Mouse (Mus musculus) intestine, embryonic 14.5 days (tissue): ENCODE measurements around the gene Cenpf. TPM values are rescaled to one million over a fixed set of nuclear protein-coding genes. Genes with fewer than 3 reads are reported as not detected.

ENCODE experiments used
- ATAC-seq: fragments of 200-750 bp; cut with Nextera tagmentation; replicated peaks from 2 replicates; pipeline ENCODE4 v1.8.0; 2017; ENCODE audit warnings: low read depth, moderate number of reproducible peaks, moderate TSS enrichment, moderate library complexity; ENCODE audit not compliant: low FRiP score, low TSS enrichment
- DNase-seq: peaks from one replicate; pipeline ENCODE4 v3.0.0-alpha.2; 2018; ENCODE audit warnings: low spot score
- H3K27ac ChIP-seq: fragments of 300-500 bp; sonication (generic); 2 replicates; pipeline ENCODE4 v1.5.1; 2014; ENCODE audit warnings: low read depth, mild to moderate bottlenecking, control low read depth
- H3K27me3 ChIP-seq: fragments of 300-500 bp; sonication (generic); replicated peaks from 2 replicates; pipeline ENCODE4 v1.6.1; 2014; ENCODE audit warnings: low read length, control low read depth; ENCODE audit not compliant: control insufficient read depth, insufficient read depth
- H3K36me3 ChIP-seq: fragments of 300-500 bp; sonication (generic); 2 replicates; pipeline ENCODE4 v1.6.1; 2014; ENCODE audit warnings: low read length, control low read depth; ENCODE audit not compliant: control insufficient read depth, insufficient read depth
- H3K4me1 ChIP-seq: fragments of 300-500 bp; sonication (generic); replicated peaks from 2 replicates; pipeline ENCODE4 v1.6.1; 2014; ENCODE audit warnings: low read length, control low read depth, mixed read lengths; ENCODE audit not compliant: control insufficient read depth, insufficient read depth
- H3K4me2 ChIP-seq: fragments of 300-500 bp; sonication (generic); 2 replicates; pipeline ENCODE4 v1.6.1; 2014; ENCODE audit warnings: low read length
- H3K4me3 ChIP-seq: fragments of 300-500 bp; sonication (generic); 2 replicates; pipeline ENCODE4 v1.5.1; 2014; ENCODE audit warnings: low read depth, low read length, control low read depth, mixed read lengths
- H3K9ac ChIP-seq: fragments of 300-500 bp; sonication (generic); 2 replicates; pipeline ENCODE4 v1.6.1; 2014; ENCODE audit warnings: mild to moderate bottlenecking, low read length
- H3K9me3 ChIP-seq: fragments of 300-500 bp; sonication (generic); 2 replicates; pipeline ENCODE4 v1.6.1; 2016; ENCODE audit warnings: low read length, control low read depth; ENCODE audit not compliant: control insufficient read depth
- WGBS: fragments of 180-500 bp; shearing (Covaris S2); extraction: QIAGEN DNeasy Blood & Tissue Kit; methylation state at CpG from one replicate; pipeline ENCODE4 v1.1.7; 2014; 5-methylcytosine and 5-hydroxymethylcytosine counted together
- polyA plus RNA-seq: library from polyadenylated mRNA; unstranded; fragments of >200 nt; fragmentation: Nextera tagmentation; extraction: Ambion mirVana; gene quantifications from 2 replicates; pipeline ENCODE4 v1.2.1, GENCODE M21; 2014

Cenpf gene
- polyA plus RNA-seq, 1 experiment from 2014 or later = 70.6 TPM

DNA sequence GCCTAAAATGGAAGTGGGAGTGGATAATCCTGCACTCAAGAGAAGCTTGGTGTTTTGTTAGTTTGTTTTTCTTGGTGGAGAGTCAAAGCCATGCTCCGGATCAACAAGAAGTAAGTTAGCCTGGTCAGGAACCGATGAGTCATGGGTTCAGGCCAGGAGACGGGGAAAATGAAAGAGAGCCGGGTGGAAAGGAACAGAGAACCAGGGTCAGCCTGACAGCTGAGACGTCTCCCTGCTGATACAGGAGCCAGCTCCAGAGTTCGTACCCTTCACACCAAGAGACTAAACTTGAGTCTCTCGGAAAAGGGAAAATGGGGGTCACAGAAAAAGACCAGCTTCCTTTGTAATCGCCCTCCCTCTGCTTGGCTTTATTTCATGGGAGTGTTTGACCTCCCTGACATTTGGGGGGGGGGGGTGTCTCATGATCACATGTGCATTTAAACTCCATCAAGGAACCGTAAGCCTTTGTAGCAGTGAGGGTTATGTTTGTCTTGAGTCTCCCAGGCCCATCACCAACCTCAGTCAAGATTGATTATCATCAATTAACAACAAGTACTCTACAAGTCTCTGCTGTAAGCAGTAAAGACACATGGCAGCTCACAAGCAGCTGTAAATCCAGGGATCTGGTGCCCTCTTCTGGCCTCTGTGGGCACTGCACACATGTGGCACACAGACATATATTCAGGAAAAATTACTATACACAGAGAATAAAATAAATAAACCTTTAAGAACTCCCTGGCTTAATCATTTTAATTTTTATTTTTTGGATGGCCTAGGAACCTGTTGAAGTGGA, 59.7 kb downstream of the Cenpf start:
- Histone ChIP-seq H3K4me3 (no peak overlapping the region), H3K4me1 (no peaks in the 10 kb centered on the region), H3K27ac (no peak overlapping the region), H3K27me3 (no peaks in the 10 kb centered on the region), H3K36me3 (no peaks in the 10 kb centered on the region), H3K4me2 (no peak overlapping the region), H3K9ac (no peak overlapping the region), H3K9me3 (no peaks in the 10 kb centered on the region)
- WGBS = 59% methylated on average over 9 of the region's 9 CpGs
- ATAC-seq (no peak), DNase-seq (peak; percentile 89)

DNA sequence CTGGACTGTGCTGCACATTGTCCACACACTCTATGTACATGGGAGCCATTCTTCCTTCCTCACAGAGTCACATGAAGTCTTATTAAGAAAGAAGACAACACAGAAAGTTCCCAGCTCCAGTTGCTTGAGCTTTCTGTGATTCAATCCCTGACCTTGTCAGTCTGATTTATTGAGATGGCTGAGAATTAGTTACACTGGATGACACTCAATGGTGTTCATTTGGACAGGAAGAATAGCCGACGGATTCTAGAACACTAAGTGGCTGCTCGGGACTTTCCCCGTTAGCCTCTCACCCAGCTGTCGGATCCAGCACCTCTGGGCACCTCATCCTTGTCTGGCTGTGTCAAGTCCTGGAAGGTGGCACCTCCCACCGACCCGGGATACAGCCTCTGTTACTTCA, 63.1 kb downstream of the Cenpf start:
- Histone ChIP-seq H3K4me3 (no peak overlapping the region), H3K27me3 (no peaks in the 10 kb centered on the region), H3K4me2 (no peak overlapping the region), H3K4me1 (no peaks in the 10 kb centered on the region), H3K27ac (no peak overlapping the region), H3K36me3 (no peaks in the 10 kb centered on the region), H3K9ac (no peak overlapping the region), H3K9me3 (no peaks in the 10 kb centered on the region)
- DNase-seq (no peak), ATAC-seq (no peak)
- WGBS = 79% methylated on average over 7 of the region's 7 CpGs

- DNase-seq = no peak
- 30% methylated on average over 12 of the region's 13 CpGs for WGBS
Measured at GRCm38 (mm10) chr1:189618970-189619740, 68.7 kb downstream of the Cenpf start.

DNA sequence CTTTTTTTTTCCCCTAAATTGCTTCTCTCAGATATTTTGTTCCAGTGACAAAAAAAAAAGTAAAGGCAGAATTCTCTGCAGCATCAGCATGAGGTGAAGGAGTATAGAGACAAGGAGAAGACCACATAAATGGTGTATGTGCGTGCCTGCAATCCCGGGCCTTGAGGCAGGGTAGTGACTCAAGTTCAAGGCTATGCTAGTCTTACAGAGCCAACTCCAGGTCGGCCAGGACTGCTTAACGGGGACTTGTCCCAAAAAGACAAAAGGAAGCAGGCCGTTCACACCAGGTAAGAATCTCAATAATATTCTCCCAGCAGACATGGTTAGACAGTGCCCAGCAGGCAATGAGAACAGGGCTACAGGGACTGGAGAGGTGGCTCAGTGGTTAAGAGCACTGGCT, 70.5 kb downstream of the Cenpf start:
- ATAC-seq (no peak), DNase-seq (no peak)
- 91% methylated on average over 5 of the region's 5 CpGs for WGBS
- Histone ChIP-seq H3K9me3 (no peaks in the 10 kb centered on the region), H3K9ac (no peak overlapping the region), H3K4me3 (no peak overlapping the region), H3K36me3 (no peaks in the 10 kb centered on the region), H3K27me3 (no peaks in the 10 kb centered on the region; the same call in 1 of the 2 replicates), H3K4me1 (peaks cover 6% of the 10 kb centered on the region; the same call in 1 of the 2 replicates), H3K4me2 (no peak overlapping the region), H3K27ac (no peak overlapping the region)

More at GRCm38 (mm10) chr1:189618970-189619740, 68.7 kb downstream of the Cenpf start:
- Histone ChIP-seq H3K4me3 (no peak overlapping the region), H3K9me3 (no peaks in the 10 kb centered on the region), H3K4me1 (no peaks in the 10 kb centered on the region), H3K4me2 (0 out of 2 replicates have a peak overlapping the region, but pooled peaks have one; percentile 22), H3K27ac (0 out of 2 replicates have a peak overlapping the region, but pooled peaks have one; percentile 1), H3K27me3 (no peaks in the 10 kb centered on the region; the same call in 1 of the 2 replicates), H3K9ac (no peak overlapping the region), H3K36me3 (no peaks in the 10 kb centered on the region)
- no peak for ATAC-seq

DNA sequence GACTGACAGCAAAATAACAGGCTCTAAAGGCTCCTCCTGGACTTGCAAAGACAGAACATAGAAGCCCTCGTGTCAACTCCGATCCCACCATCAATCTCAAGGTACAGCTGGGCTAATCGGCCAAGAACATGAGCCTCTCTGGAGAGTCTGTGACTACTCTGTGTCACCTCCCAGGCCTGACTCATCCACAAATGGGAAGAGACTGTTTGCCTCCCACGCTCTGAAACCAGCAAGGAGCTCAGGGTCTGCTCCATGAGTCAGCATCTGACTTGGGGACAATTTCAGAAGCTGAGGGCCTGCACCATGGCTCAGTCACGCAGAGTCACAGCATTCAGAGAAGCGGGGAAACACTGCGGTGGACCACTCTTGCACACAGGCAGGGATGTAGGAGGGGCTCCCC, 72.6 kb downstream of the Cenpf start:
- Histone ChIP-seq H3K27ac (no peak overlapping the region), H3K9ac (no peak overlapping the region)
- no peak for DNase-seq

DNA sequence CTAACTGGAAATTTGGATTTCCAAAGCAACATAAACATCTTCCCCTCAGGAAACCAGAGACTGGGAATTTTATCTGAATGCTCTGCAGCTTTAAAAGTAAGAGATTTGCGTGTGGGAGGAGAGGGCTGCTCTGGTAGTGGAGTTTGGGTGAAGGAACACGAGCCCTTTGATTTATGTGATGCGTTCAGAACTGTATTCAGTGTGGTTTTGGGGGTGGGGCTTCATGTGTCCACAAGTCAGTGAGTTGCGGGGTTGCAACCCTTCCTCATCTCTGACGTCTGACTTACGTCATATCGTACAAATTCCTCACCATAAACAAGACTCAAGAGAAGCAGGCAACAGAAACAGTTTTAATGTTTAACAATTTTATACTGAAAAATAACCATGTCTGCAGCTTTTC, 74.8 kb downstream of the Cenpf start:
- Histone ChIP-seq H3K4me1 (peaks cover 6% of the 10 kb centered on the region; the same call in 1 of the 2 replicates), H3K4me3 (no peak overlapping the region), H3K9me3 (no peaks in the 10 kb centered on the region), H3K27ac (no peak overlapping the region), H3K9ac (no peak overlapping the region), H3K36me3 (no peaks in the 10 kb centered on the region), H3K27me3 (no peaks in the 10 kb centered on the region; the same call in 1 of the 2 replicates), H3K4me2 (no peak overlapping the region)
- ATAC-seq (no peak), DNase-seq (no peak)
- 37% methylated on average over 7 of the region's 7 CpGs for WGBS

More for the DNA sequence above, 72.6 kb downstream of the Cenpf start:
- no peaks in the 10 kb centered on the region; the same call in 1 of the 2 replicates for H3K27me3 ChIP-seq
- H3K9me3 ChIP-seq = no peaks in the 10 kb centered on the region
- no peak overlapping the region for H3K4me3 ChIP-seq
- ATAC-seq = no peak
- H3K4me2 ChIP-seq = no peak overlapping the region
- peaks cover 6% of the 10 kb centered on the region; the same call in 1 of the 2 replicates for H3K4me1 ChIP-seq
- WGBS = 83% methylated on average over 7 of the region's 7 CpGs
- no peaks in the 10 kb centered on the region for H3K36me3 ChIP-seq

GRCm38 (mm10) chr1:189611775-189612174, 76.1 kb downstream of the Cenpf start:
- no peak overlapping the region for H3K4me2 ChIP-seq
- H3K4me1 ChIP-seq = peaks cover 6% of the 10 kb centered on the region; the same call in 1 of the 2 replicates
- ATAC-seq (no peak), DNase-seq (no peak)
- H3K4me3 ChIP-seq = no peak overlapping the region
- no peak overlapping the region for H3K9ac ChIP-seq
- no peaks in the 10 kb centered on the region for H3K9me3 ChIP-seq
- H3K27ac ChIP-seq = 0 out of 2 replicates have a peak overlapping the region, but pooled peaks have one; percentile 2
- WGBS = 79% methylated on average over 4 of the region's 4 CpGs
- no peaks in the 10 kb centered on the region for H3K36me3 ChIP-seq
- H3K27me3 ChIP-seq = no peaks in the 10 kb centered on the region; the same call in 1 of the 2 replicates

GRCm38 (mm10) chr1:189608640-189609039, 79.2 kb downstream of the Cenpf start:
- H3K4me1 ChIP-seq = peaks cover 6% of the 10 kb centered on the region; the same call in 1 of the 2 replicates
- H3K36me3 ChIP-seq = no peaks in the 10 kb centered on the region
- no peak overlapping the region for H3K9ac ChIP-seq
- no peak for ATAC-seq
- DNase-seq = no peak
- no peaks in the 10 kb centered on the region for H3K9me3 ChIP-seq
- no peak overlapping the region for H3K4me2 ChIP-seq
- H3K4me3 ChIP-seq = no peak overlapping the region
- WGBS = 11% methylated on average over 5 of the region's 5 CpGs
- H3K27me3 ChIP-seq = no peaks in the 10 kb centered on the region
- no peak overlapping the region for H3K27ac ChIP-seq
